Mouse (Mus musculus) NIH3T3 (cell line): ENCODE results near the gene Des.

Source experiments
- DNase-seq: peaks from one replicate; pipeline ENCODE4 v3.0.0-alpha.2; 2012; ENCODE audit warnings: low read depth

The Des gene

GRCm38 (mm10) chr1:75360112-75361031 lies at the start of gene Des:
Gene Des (plus strand): TSS chr1:75360329.
- no peak for DNase-seq

DNA sequence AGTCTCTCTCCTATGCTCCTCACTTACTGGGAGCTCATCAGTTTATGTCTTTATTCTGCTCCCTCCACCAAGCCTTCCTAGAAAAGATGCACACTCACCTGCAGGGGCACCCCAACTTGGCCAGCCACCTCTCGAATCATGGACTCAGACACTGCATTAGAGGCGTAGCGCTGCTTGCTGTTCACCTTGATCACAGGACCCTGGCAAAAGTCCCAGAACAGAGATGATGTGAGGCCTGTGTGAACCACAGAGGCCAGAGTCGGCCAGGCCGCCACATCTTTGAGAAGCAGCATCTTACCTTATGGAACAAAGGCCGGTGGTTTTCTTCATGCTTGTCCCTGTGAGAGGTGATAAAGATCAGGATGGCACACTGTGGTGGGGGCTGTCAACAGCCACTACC lies 48.4 kb upstream of the Des start:
- DNase-seq, result no peak

DNA sequence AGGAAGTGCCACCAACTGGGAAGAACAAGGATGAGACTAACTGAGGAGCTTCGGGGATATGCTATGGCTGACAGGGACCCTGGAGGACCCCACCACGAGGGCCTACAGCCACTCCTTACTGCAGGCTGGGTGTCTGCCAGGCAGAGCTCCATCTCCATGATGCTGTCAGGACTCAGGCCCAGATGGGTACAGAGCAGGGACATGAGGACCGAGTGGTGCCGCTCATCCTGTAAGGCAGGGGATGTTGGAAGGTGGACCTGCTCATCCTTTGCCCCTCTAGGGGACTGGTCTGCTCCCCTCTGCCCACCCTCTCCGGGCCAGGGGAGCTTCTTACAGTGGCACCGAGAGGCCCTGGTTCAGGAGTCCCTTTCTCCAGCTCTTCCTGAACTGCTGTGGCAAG lies 45.1 kb upstream of the Des start:
- no peak for DNase-seq

- no peak for DNase-seq
These were observed 44.4 kb upstream of the Des start for GRCm38 (mm10) chr1:75315456-75316365.

GRCm38 (mm10) chr1:75316861-75317240 lies 43.3 kb upstream of the Des start:
- peak; percentile 89 for DNase-seq

- DNase-seq, result peak; percentile 100
These were observed 42.6 kb upstream of the Des start, which contains the start of gene Dnpep for GRCm38 (mm10) chr1:75317241-75318201. Gene Dnpep (minus strand): TSS chr1:75317990.

- DNase-seq, result no peak
These were observed 41.8 kb upstream of the Des start for GRCm38 (mm10) chr1:75318301-75318700.

- DNase-seq, result no peak
These were observed 41.4 kb upstream of the Des start for GRCm38 (mm10) chr1:75318736-75319135.

DNA sequence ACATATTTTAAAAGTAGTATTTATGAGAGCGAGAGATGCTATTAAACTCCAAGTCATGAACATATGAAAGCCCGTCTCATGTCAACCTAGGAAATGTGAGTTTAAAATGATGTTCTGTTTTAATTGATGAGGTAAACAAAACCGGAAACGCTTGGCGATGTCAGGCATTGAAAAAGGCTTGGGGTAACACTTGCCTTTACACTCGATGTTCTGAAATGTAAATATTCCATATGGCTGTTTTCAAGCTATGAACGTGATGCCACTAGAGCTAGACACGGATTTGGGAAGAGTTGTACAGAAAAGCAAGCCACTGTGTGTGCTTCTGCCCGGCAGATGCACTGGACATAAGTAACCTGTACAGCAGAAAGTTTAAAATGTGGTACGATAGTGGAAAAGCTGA lies 41.0 kb upstream of the Des start:
- DNase-seq, result no peak

DNA sequence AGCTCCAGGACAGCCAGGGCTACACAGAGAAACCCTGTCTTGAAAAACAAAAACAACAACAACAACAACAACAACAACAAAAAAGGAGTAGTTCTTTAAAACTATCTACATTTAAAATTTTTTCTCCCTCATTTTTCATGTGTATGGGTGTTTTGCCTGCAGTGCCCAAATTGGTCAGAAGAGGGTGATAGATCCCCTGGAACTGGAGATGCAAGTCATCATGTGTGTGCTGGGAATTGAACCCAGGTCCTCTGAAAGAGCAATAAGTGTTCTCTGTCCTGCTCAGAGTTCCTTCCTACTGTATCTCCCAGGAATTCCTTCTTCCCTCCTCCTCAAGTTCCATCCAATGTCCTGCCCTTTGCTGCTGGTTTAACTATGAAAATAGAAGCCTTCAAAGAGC lies 32.7 kb upstream of the Des start:
- DNase-seq, result no peak

DNA sequence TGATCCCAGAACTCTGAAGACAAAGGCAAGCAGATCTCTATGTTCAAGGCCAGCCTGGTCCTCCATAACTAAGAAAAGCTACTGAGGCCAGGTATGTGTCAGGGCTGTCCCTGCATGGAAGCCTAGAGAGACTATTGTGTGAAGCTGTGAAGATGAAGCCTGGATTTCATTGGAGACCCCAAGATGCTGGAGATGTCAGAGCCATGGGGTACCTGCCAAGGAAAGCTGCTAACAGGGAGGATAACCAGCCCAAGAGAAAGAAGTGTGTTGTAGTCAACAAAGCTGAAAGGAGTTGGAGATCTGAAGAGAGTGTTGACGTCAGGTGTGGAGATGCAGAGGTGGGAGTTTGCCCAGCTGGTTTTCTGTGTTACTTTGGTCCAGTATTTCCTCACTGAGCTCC lies 28.9 kb upstream of the Des start:
- no peak for DNase-seq

DNA sequence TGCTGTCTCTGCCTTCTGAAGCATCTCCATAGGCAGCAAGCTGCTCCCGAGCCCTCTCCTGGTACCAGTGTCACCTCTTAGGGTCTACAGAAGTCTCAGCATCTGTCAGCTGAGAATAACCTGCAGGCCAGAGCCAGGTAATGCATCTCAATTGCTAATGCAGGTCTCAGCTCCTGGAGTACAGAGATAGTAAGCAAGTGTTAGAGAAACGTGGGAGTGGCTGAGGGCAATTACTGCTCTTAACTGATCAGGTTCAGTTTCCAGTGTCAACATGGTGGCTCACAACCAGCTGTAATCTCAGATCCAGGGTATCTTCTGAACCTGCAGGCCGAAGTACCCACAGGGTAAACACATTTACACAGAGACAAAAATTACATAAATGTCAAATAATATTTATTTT lies 23.7 kb upstream of the Des start:
- DNase-seq, result no peak

DNA sequence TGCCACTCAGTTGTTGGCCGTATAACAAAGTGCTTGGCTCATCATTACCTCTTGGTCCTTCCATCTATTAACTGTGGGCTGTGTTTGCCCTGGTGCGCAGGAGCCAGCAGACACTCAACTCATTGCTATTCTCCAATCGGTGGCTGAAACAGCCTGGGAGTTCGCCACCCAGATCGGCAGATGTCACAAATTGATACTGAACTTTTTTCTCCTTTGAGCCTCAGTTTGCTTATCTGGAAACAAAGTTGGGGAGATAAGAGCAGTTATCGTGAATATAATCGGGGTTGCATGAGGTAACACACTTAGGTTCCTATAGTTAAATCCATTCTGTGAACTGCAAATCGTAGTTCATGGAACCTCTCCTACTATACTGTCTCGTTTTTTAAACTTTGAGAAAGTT lies 23.0 kb upstream of the Des start:
- DNase-seq, result no peak

DNA sequence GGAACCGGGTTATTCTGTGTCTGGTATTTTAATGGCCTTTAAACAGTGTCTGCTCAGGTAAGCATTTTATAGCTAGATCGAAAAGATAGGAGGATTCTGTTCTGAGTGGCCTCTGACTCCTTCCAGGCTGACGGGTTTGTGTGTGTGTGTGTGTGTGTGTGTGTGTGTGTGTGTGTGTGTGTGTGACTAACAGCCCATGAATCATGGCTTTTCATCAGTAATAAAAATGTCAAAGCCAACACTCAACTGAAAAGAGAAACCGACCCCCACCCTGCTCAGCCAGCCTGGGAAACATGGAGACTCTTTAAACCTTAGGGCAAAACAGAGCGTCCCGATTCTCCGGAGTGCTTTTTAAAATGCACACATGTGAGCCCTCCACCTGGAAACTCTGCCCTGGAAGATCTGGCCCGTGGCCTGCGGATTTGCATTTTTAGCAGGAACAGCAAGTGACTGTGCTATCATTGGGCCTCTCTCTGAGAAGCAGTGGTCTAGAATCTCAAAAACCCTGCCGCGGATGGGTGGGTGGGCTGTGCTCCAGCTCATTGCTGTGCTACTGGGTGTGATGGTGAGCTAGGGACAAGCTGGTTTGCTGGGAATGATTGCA lies 21.9 kb upstream of the Des start:
- peak; percentile 69 for DNase-seq

- no peak for DNase-seq
These were observed 20.8 kb upstream of the Des start for GRCm38 (mm10) chr1:75339337-75339736.

- no peak for DNase-seq
These were observed 19.6 kb upstream of the Des start for GRCm38 (mm10) chr1:75340519-75340918.

DNA sequence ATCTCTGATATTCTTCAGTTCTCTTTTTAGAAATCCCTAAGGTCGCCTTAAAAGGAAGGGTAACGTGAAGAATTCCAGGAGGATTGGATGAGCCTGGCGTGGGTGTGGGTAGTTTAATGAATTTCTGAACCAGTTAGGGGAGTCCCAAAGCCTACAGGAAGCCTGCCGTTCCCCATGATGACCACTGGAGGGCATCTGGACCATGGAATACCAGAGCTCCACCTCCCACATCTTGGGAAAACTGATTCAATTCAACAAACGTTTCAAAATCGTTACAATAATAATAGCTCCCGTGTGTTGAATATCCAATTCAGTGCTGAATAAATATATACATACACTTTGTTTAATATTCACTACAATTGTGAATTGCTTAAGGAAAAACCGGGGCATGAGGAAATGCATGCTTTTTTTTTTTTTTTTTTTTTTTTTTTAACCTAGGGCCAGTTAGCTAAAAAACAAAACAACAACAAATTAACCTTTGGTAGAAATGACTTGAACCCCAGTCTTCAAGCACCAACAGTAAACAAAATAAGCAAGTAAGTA lies 17.2 kb upstream of the Des start:
- peak; percentile 91 for DNase-seq

GRCm38 (mm10) chr1:75344291-75345035 lies 15.7 kb upstream of the Des start:
- no peak for DNase-seq

DNA sequence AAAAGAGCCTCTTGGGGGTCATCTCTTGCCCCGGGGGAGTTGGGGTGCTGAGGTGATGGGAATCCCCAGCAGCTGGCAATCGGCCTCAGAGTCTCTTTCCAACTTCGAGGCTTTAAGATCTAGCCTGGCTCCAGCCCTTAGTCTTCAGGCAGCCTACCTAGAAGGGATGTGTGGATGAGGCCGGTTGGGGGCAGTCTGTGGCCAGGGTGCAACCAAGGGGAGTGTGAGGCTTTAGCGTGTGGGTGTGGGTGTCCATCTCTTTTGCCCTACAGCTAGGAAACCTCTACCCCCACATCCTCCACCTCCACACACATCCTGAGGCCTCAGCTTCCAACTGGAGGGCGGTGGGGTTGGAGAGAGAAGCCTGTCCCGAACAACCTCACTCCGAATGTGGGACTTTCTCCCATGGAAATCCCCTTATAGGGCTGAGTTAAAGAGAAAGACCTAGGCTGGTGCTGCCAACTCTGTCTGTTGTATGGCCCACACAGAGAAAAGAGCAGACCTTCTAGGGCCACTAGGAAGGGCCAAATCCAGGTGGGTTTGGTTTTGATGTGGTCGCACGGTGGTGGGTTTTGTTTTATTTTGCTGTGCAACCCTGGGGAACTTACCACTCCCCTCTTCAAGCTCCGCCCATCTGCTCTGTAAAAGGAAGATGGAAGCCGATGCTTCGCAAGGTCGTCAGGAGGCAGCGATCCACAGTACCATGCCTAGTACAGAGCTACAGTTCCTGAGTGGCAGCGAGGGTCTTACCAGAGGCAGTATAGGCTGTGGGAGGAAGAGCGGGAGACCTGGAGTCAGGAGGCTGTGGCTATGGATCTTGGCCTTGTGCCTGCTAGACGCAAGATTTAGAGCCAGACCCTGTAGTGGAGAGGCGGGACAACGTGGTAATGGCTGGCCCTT lies 14.8 kb upstream of the Des start:
- DNase-seq, result no peak
